Mouse (Mus musculus): ENCODE data around the gene Abhd14b.

GRCm38 (mm10) chr9:106451298-106451697 lies 4.0 kb downstream of the Abhd14b start:
- no peak for TF ChIP-seq POLR2A (IDR thresholded peaks at IDR 0.05; ENCODE audit: extremely low read depth, insufficient read depth, low read length)
- TF ChIP-seq CTCF (IDR thresholded peaks at IDR 0.05; ENCODE audit: extremely low read depth, insufficient read depth, low read length) = no peak
